Mouse (Mus musculus): ENCODE measurements at regions not wholly inside any gene's neighbourhood (a gene's known extent, or its start where the extent isn't known, plus 50 kb on each side); places are given as distances from the start of the nearest gene placed in this dataset.

- Histone ChIP-seq H3K9ac (ENCODE audit: low read depth, low read length) (no peak overlapping the region), H3K4me3 (ENCODE audit: low read depth, low read length) (no peak overlapping the region), H3K4me2 (ENCODE audit: low read length) (no peak overlapping the region), H3K4me1 (ENCODE audit: control insufficient read depth, insufficient read depth, low read length) (no peaks in the 10 kb centered on the region; the same call in 1 of the 2 replicates), H3K27me3 (ENCODE audit: control insufficient read depth, insufficient read depth, low read depth, low read length) (no peaks in the 10 kb centered on the region), H3K36me3 (ENCODE audit: control insufficient read depth, insufficient read depth, low read length) (no peaks in the 10 kb centered on the region), H3K9me3 (replicated peaks; ENCODE audit: control insufficient read depth, low read length, poor library complexity, severe bottlenecking) (no peaks in the 10 kb centered on the region), H3K27ac (ENCODE audit: low read length) (no peak overlapping the region)
- 87% methylated on average over 9 of the region's 9 CpGs for WGBS
- ATAC-seq, result no peak
Measured at GRCm38 (mm10) chr6:39283761-39284415, 77.3 kb upstream of the Kdm7a start.

GRCm38 (mm10) chr6:39278317-39278716 lies 71.7 kb upstream of the Kdm7a start:
- Histone ChIP-seq H3K4me2 (ENCODE audit: low read length) (no peak overlapping the region), H3K4me1 (ENCODE audit: control insufficient read depth, insufficient read depth, low read length) (no peaks in the 10 kb centered on the region), H3K9ac (ENCODE audit: low read depth, low read length) (no peak overlapping the region), H3K9me3 (replicated peaks; ENCODE audit: control insufficient read depth, low read length, poor library complexity, severe bottlenecking) (no peaks in the 10 kb centered on the region), H3K4me3 (ENCODE audit: low read depth, low read length) (no peak overlapping the region), H3K27me3 (ENCODE audit: control insufficient read depth, insufficient read depth, low read depth, low read length) (no peaks in the 10 kb centered on the region), H3K36me3 (ENCODE audit: control insufficient read depth, insufficient read depth, low read length) (no peaks in the 10 kb centered on the region), H3K27ac (ENCODE audit: low read length) (no peak overlapping the region)
- 93% methylated on average over 6 of the region's 6 CpGs for WGBS
- no peak for ATAC-seq

- Histone ChIP-seq H3K4me3 (ENCODE audit: low read depth, low read length) (no peak overlapping the region), H3K9ac (ENCODE audit: low read depth, low read length) (no peak overlapping the region), H3K27ac (ENCODE audit: low read length) (no peak overlapping the region), H3K36me3 (ENCODE audit: control insufficient read depth, insufficient read depth, low read length) (no peaks in the 10 kb centered on the region), H3K4me2 (ENCODE audit: low read length) (no peak overlapping the region), H3K9me3 (replicated peaks; ENCODE audit: control insufficient read depth, low read length, poor library complexity, severe bottlenecking) (no peaks in the 10 kb centered on the region), H3K4me1 (ENCODE audit: control insufficient read depth, insufficient read depth, low read length) (no peaks in the 10 kb centered on the region), H3K27me3 (ENCODE audit: control insufficient read depth, insufficient read depth, low read depth, low read length) (no peaks in the 10 kb centered on the region)
- no peak for ATAC-seq
- 86% methylated on average over 12 of the region's 12 CpGs for WGBS
Measured at GRCm38 (mm10) chr6:39274774-39275502, 68.3 kb upstream of the Kdm7a start.

GRCm38 (mm10) chr6:39273427-39273826 lies 66.8 kb upstream of the Kdm7a start:
- no peaks in the 10 kb centered on the region for H3K27me3 ChIP-seq (ENCODE audit: control insufficient read depth, insufficient read depth, low read depth, low read length)
- 100% methylated on average over 1 of the region's 1 CpGs for WGBS

GRCm38 (mm10) chr6:39270457-39270856 lies 63.9 kb upstream of the Kdm7a start:
- 85% methylated on average over 1 of the region's 1 CpGs for WGBS
- no peak overlapping the region for H3K9ac ChIP-seq (ENCODE audit: low read depth, low read length)
- H3K9me3 ChIP-seq (replicated peaks; ENCODE audit: control insufficient read depth, low read length, poor library complexity, severe bottlenecking), result no peaks in the 10 kb centered on the region
- H3K4me2 ChIP-seq (ENCODE audit: low read length), result no peak overlapping the region
- no peak overlapping the region for H3K27ac ChIP-seq (ENCODE audit: low read length)
- no peak overlapping the region for H3K4me3 ChIP-seq (ENCODE audit: low read depth, low read length)
- H3K36me3 ChIP-seq (ENCODE audit: control insufficient read depth, insufficient read depth, low read length), result no peaks in the 10 kb centered on the region
- H3K4me1 ChIP-seq (ENCODE audit: control insufficient read depth, insufficient read depth, low read length), result no peaks in the 10 kb centered on the region
- H3K27me3 ChIP-seq (ENCODE audit: control insufficient read depth, insufficient read depth, low read depth, low read length), result no peaks in the 10 kb centered on the region
- no peak for ATAC-seq

More at GRCm38 (mm10) chr6:39273427-39273826, 66.8 kb upstream of the Kdm7a start:
- Histone ChIP-seq H3K4me3 (ENCODE audit: low read depth, low read length) (no peak overlapping the region), H3K36me3 (ENCODE audit: control insufficient read depth, insufficient read depth, low read length) (no peaks in the 10 kb centered on the region), H3K4me2 (ENCODE audit: low read length) (no peak overlapping the region), H3K9me3 (replicated peaks; ENCODE audit: control insufficient read depth, low read length, poor library complexity, severe bottlenecking) (no peaks in the 10 kb centered on the region), H3K4me1 (ENCODE audit: control insufficient read depth, insufficient read depth, low read length) (no peaks in the 10 kb centered on the region), H3K27ac (ENCODE audit: low read length) (no peak overlapping the region), H3K9ac (ENCODE audit: low read depth, low read length) (no peak overlapping the region)
- no peak for ATAC-seq

- no peak overlapping the region for H3K27ac ChIP-seq (ENCODE audit: low read length)
- no peaks in the 10 kb centered on the region for H3K4me1 ChIP-seq (ENCODE audit: control insufficient read depth, insufficient read depth, low read length)
- no peak overlapping the region for H3K4me2 ChIP-seq (ENCODE audit: low read length)
- H3K9me3 ChIP-seq (replicated peaks; ENCODE audit: control insufficient read depth, low read length, poor library complexity, severe bottlenecking), result no peaks in the 10 kb centered on the region
- no peaks in the 10 kb centered on the region for H3K36me3 ChIP-seq (ENCODE audit: control insufficient read depth, insufficient read depth, low read length)
- no peak overlapping the region for H3K4me3 ChIP-seq (ENCODE audit: low read depth, low read length)
- 54% methylated on average over 5 of the region's 5 CpGs for WGBS
- no peaks in the 10 kb centered on the region for H3K27me3 ChIP-seq (ENCODE audit: control insufficient read depth, insufficient read depth, low read depth, low read length)
- H3K9ac ChIP-seq (ENCODE audit: low read depth, low read length), result no peak overlapping the region
- ATAC-seq, result no peak
Measured at GRCm38 (mm10) chr6:39269706-39270105, 63.1 kb upstream of the Kdm7a start.

GRCm38 (mm10) chr6:39268647-39269428 lies 62.2 kb upstream of the Kdm7a start:
- no peaks in the 10 kb centered on the region for H3K4me1 ChIP-seq (ENCODE audit: control insufficient read depth, insufficient read depth, low read length)

GRCm38 (mm10) chr6:39264722-39265121 lies 58.1 kb upstream of the Kdm7a start:
- Histone ChIP-seq H3K4me1 (ENCODE audit: control insufficient read depth, insufficient read depth, low read length) (no peaks in the 10 kb centered on the region), H3K27me3 (ENCODE audit: control insufficient read depth, insufficient read depth, low read depth, low read length) (no peaks in the 10 kb centered on the region), H3K27ac (ENCODE audit: low read length) (no peak overlapping the region), H3K9ac (ENCODE audit: low read depth, low read length) (no peak overlapping the region), H3K9me3 (replicated peaks; ENCODE audit: control insufficient read depth, low read length, poor library complexity, severe bottlenecking) (no peaks in the 10 kb centered on the region), H3K4me2 (ENCODE audit: low read length) (no peak overlapping the region), H3K36me3 (ENCODE audit: control insufficient read depth, insufficient read depth, low read length) (no peaks in the 10 kb centered on the region), H3K4me3 (ENCODE audit: low read depth, low read length) (no peak overlapping the region)
- no peak for ATAC-seq
- 73% methylated on average over 4 of the region's 4 CpGs for WGBS

More at GRCm38 (mm10) chr6:39268647-39269428, 62.2 kb upstream of the Kdm7a start:
- 24% methylated on average over 7 of the region's 8 CpGs for WGBS
- Histone ChIP-seq H3K9ac (ENCODE audit: low read depth, low read length) (no peak overlapping the region), H3K27me3 (ENCODE audit: control insufficient read depth, insufficient read depth, low read depth, low read length) (no peaks in the 10 kb centered on the region), H3K9me3 (replicated peaks; ENCODE audit: control insufficient read depth, low read length, poor library complexity, severe bottlenecking) (no peaks in the 10 kb centered on the region), H3K27ac (ENCODE audit: low read length) (no peak overlapping the region), H3K4me3 (ENCODE audit: low read depth, low read length) (no peak overlapping the region), H3K4me2 (ENCODE audit: low read length) (no peak overlapping the region), H3K36me3 (ENCODE audit: control insufficient read depth, insufficient read depth, low read length) (no peaks in the 10 kb centered on the region)
- ATAC-seq, result no peak

GRCm38 (mm10) chr6:39263615-39264014 lies 57.0 kb upstream of the Kdm7a start:
- no peak overlapping the region for H3K4me3 ChIP-seq (ENCODE audit: low read depth, low read length)
- WGBS, result 77% methylated on average over 8 of the region's 8 CpGs
- no peaks in the 10 kb centered on the region for H3K4me1 ChIP-seq (ENCODE audit: control insufficient read depth, insufficient read depth, low read length)
- no peak overlapping the region for H3K9ac ChIP-seq (ENCODE audit: low read depth, low read length)
- H3K27me3 ChIP-seq (ENCODE audit: control insufficient read depth, insufficient read depth, low read depth, low read length), result no peaks in the 10 kb centered on the region; the same call in 1 of the 2 replicates
- no peak overlapping the region for H3K4me2 ChIP-seq (ENCODE audit: low read length)
- H3K27ac ChIP-seq (ENCODE audit: low read length), result no peak overlapping the region
- H3K36me3 ChIP-seq (ENCODE audit: control insufficient read depth, insufficient read depth, low read length), result no peaks in the 10 kb centered on the region
- no peak for ATAC-seq
- H3K9me3 ChIP-seq (replicated peaks; ENCODE audit: control insufficient read depth, low read length, poor library complexity, severe bottlenecking), result no peaks in the 10 kb centered on the region

Data from midbrain, embryonic 16.5 days (tissue).